Mouse (Mus musculus) embryo, embryonic 10 days (tissue): ENCODE results near the gene Nfkbid.
A peak's percentile ranks its signal among the peaks of the same experiment; 100 is the strongest.

ENCODE experiments used
- DNase-seq: peaks from one replicate; pipeline ENCODE4 v3.0.0-alpha.2; 2015; ENCODE audit warnings: low spot score

Gene Nfkbid

GRCm38 (mm10) chr7:30429327-30429726 lies 7.8 kb downstream of the Nfkbid start:
- no peak for DNase-seq

GRCm38 (mm10) chr7:30430191-30430590 lies 8.7 kb downstream of the Nfkbid start:
- DNase-seq: no peak

- peak; percentile 77 for DNase-seq
Measured at GRCm38 (mm10) chr7:30431793-30432192, 10.3 kb downstream of the Nfkbid start.

GRCm38 (mm10) chr7:30434238-30434637 lies 12.7 kb downstream of the Nfkbid start:
- DNase-seq: peak; percentile 48

GRCm38 (mm10) chr7:30434701-30435100 lies 13.2 kb downstream of the Nfkbid start:
- DNase-seq: no peak

- no peak for DNase-seq
Measured at GRCm38 (mm10) chr7:30435156-30435555, 13.6 kb downstream of the Nfkbid start.

GRCm38 (mm10) chr7:30436879-30437278 lies 15.3 kb downstream of the Nfkbid start:
- DNase-seq: no peak

GRCm38 (mm10) chr7:30439734-30440133 lies 18.2 kb downstream of the Nfkbid start:
- no peak for DNase-seq

GRCm38 (mm10) chr7:30440697-30441096 lies 19.2 kb downstream of the Nfkbid start:
- peak; percentile 64 for DNase-seq

GRCm38 (mm10) chr7:30443696-30444095 lies 22.2 kb downstream of the Nfkbid start:
- DNase-seq: no peak

GRCm38 (mm10) chr7:30444154-30444970 lies 22.8 kb downstream of the Nfkbid start:
- peak; percentile 73 for DNase-seq

GRCm38 (mm10) chr7:30444971-30445751 lies 23.6 kb downstream of the Nfkbid start, which contains the start of gene Aplp1:
Aplp1 (minus strand) TSS chr7:30445535.
- peak; percentile 66 for DNase-seq

GRCm38 (mm10) chr7:30450241-30450640 lies 28.7 kb downstream of the Nfkbid start:
- no peak for DNase-seq

GRCm38 (mm10) chr7:30453327-30453726 lies 31.8 kb downstream of the Nfkbid start:
- DNase-seq: no peak

GRCm38 (mm10) chr7:30453766-30454165 lies 32.2 kb downstream of the Nfkbid start:
- DNase-seq: no peak

- no peak for DNase-seq
Measured at GRCm38 (mm10) chr7:30454259-30454658, 32.7 kb downstream of the Nfkbid start.

- DNase-seq: no peak
Measured at GRCm38 (mm10) chr7:30456487-30456886, 35.0 kb downstream of the Nfkbid start.

- DNase-seq: peak; percentile 41
Measured at GRCm38 (mm10) chr7:30456911-30457628, 35.5 kb downstream of the Nfkbid start.

- DNase-seq: peak; percentile 67
Measured at GRCm38 (mm10) chr7:30457629-30458330, 36.2 kb downstream of the Nfkbid start, which contains the start of the genes Kirrel2 and Nphs1. Kirrel2 (minus strand) TSS chr7:30457690. Nphs1 (plus strand) TSS chr7:30458315.

- no peak for DNase-seq
Measured at GRCm38 (mm10) chr7:30459484-30459883, 38.0 kb downstream of the Nfkbid start.

GRCm38 (mm10) chr7:30463568-30463967 lies 42.0 kb downstream of the Nfkbid start:
- no peak for DNase-seq

GRCm38 (mm10) chr7:30463996-30464395 lies 42.5 kb downstream of the Nfkbid start:
- DNase-seq: no peak
